Mouse (Mus musculus) left cerebral cortex, postnatal 10 days (tissue): ENCODE results near the gene Trim62. TPM values are rescaled to one million over a fixed set of nuclear protein-coding genes. Genes with fewer than 3 reads are reported as not detected.
A peak's percentile ranks its signal among the peaks of the same experiment; 100 is the strongest.

Experiments
- DNase-seq, 2 experiments: peaks; one replicate each; pipeline ENCODE4 v3.0.0; 2021 to 2022; ENCODE audit warnings: low spot score in 2 of 2, mixed read lengths in 1 of 2; ENCODE audit errors: extremely low spot score in 1 of 2
- intact Hi-C: fragments of 180-260 bp; cut with DNase I; formaldehyde crosslinking; loops from one replicate; pipeline ENCODE4 v1.15.1; 2025
- total RNA-seq, 2 experiments: library from RNA; stranded (reverse); gene quantifications; 2 replicates each; pipeline ENCODE4 v1.2.3; 2021

Gene Trim62
- total RNA-seq, 2 experiments from 2014 or later, result 30.2 to 31.2 TPM

- intact Hi-C loops, result no loop called here
- peak in 1 of 2 experiments; percentile 51 for DNase-seq
Observed at GRCm38 (mm10) chr4:128904035-128904800, 20.8 kb downstream of the Trim62 start.

- intact Hi-C loops, result loop anchor here (5.0 kb wide), 1 partner anchor 177 kb away; no protein-coding TSS in a partner anchor
- DNase-seq, result no peak
Observed at GRCm38 (mm10) chr4:128905251-128905650, 21.9 kb downstream of the Trim62 start.

- intact Hi-C loops, result loop anchor here (5.0 kb wide), 1 partner anchor 176 kb away; no protein-coding TSS in a partner anchor
- no peak for DNase-seq
Observed at GRCm38 (mm10) chr4:128906757-128907156, 23.4 kb downstream of the Trim62 start.

- intact Hi-C loops, result loop anchor here (5.0 kb wide), 1 partner anchor 175 kb away; no protein-coding TSS in a partner anchor
- no peak for DNase-seq
Observed at GRCm38 (mm10) chr4:128907238-128907968, 24.0 kb downstream of the Trim62 start.

GRCm38 (mm10) chr4:128908586-128909377 lies 25.4 kb downstream of the Trim62 start:
- intact Hi-C loops, result loop anchor here (5.0 kb wide), 1 partner anchor 174 kb away; no protein-coding TSS in a partner anchor
- peak in 1 of 2 experiments; percentile 56 for DNase-seq

GRCm38 (mm10) chr4:128909378-128909831 lies 26.0 kb downstream of the Trim62 start:
- DNase-seq, result no peak
- intact Hi-C loops, result loop anchor here (5.0 kb wide), 1 partner anchor 173 kb away; no protein-coding TSS in a partner anchor

GRCm38 (mm10) chr4:128910276-128911063 lies 27.1 kb downstream of the Trim62 start:
- intact Hi-C loops, result no loop called here

GRCm38 (mm10) chr4:128912085-128912484 lies 28.7 kb downstream of the Trim62 start:
- DNase-seq, result no peak
- intact Hi-C loops, result no loop called here

More at GRCm38 (mm10) chr4:128910276-128911063, 27.1 kb downstream of the Trim62 start:
- no peak for DNase-seq

- no peak for DNase-seq
- intact Hi-C loops, result no loop called here
Observed at GRCm38 (mm10) chr4:128913794-128914193, 30.4 kb downstream of the Trim62 start.

GRCm38 (mm10) chr4:128917119-128917518 lies 33.7 kb downstream of the Trim62 start:
- DNase-seq, result no peak
- intact Hi-C loops, result no loop called here

GRCm38 (mm10) chr4:128917756-128918155 lies 34.4 kb downstream of the Trim62 start:
- intact Hi-C loops, result no loop called here
- DNase-seq, result no peak

- DNase-seq, result peak in 1 of 2 experiments; percentile 70
- intact Hi-C loops, result no loop called here
Observed at GRCm38 (mm10) chr4:128918187-128918586, 34.8 kb downstream of the Trim62 start.

- no peak for DNase-seq
- intact Hi-C loops, result no loop called here
Observed at GRCm38 (mm10) chr4:128919106-128919505, 35.7 kb downstream of the Trim62 start.

GRCm38 (mm10) chr4:128923603-128924002 lies 40.2 kb downstream of the Trim62 start:
- intact Hi-C loops, result no loop called here
- no peak for DNase-seq

- intact Hi-C loops, result no loop called here
- peak; percentile 84 to 90 for DNase-seq
Observed at GRCm38 (mm10) chr4:128924841-128925606, 41.6 kb downstream of the Trim62 start.

GRCm38 (mm10) chr4:128932783-128933182 lies 49.4 kb downstream of the Trim62 start:
- DNase-seq, result no peak
- intact Hi-C loops, result no loop called here

GRCm38 (mm10) chr4:128935595-128935994 lies 52.2 kb downstream of the Trim62 start:
- DNase-seq, result no peak
- intact Hi-C loops, result no loop called here
